Mouse (Mus musculus): Measurements from ENCODE around the gene Amd2.

Amd2 gene

DNA sequence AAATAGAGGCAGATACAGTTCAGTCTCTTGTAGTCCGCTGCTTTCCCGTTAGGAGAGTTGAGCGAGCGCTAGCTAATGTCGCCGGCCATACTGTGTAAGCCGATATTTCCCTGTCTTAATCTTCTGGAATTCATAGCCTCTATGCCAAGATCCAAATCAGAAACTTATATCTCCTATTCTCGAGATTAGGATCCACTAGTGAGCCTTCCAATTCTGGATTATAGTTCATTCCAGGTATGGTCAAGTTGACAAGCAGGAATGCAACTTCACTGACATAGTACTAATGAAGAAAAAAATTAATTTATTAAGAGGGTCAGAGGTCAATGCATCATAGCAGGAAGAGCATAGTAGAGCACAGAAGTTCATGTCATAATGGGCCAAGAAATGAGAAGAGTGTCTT, at the start of gene Amd2:
Gene Amd2 (minus strand): TSS at position 101 of the 400 bp plus-strand sequence.
- no peak for DNase-seq (ENCODE audit: low spot score)

DNA sequence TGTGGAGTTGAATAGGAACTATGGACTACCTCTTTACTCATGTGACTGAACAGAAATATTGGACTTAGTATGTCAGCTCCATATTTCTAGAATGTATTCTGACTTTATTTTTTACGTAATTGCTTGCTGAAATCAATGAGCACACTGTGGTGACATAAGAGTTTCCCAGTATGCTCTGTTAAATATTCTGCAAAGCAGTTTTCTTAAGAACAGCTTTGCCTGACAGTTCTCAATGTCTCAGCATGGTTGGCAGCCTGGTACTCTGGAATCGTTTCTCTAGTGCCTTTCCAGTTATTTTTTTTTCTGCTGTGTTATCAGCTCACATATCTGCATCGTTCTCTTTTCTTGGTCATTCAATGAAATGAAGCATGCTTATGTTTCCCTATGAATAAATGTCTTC, 49.6 kb upstream of the Amd2 start:
- DNase-seq (ENCODE audit: low spot score) = no peak

GRCm38 (mm10) chr10:35737639-35738038, 25.9 kb upstream of the Amd2 start:
- DNase-seq (ENCODE audit: low spot score) = no peak

DNA sequence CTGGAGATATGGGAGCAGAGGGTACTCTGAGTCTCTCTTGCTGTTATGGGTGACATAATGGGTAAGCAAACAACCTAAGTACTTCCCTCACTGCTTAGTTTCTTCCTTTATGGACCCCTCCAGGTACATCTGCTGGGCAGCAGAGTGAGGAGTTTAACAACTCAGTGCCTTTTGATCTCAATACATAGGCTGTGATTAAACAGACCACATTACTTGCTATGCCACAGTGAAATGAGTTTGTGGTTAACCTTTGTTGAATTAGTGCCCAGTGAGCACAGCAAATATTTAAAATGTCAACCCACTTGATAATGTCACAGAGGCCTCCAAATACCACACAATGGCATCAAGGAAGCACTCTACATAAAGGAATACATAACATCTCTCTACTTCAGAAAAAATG, 2.6 kb upstream of the Amd2 start:
- DNase-seq (ENCODE audit: low spot score) = peak; percentile 1
